Mouse (Mus musculus) common myeloid progenitor, adult 5-6 weeks (primary cell): Measurements from ENCODE around the gene Arl15. TPM values are rescaled to one million over a fixed set of nuclear protein-coding genes. Genes with fewer than 3 reads are reported as not detected.
A peak's percentile ranks its signal among the peaks of the same experiment; 100 is the strongest.

ENCODE experiments used
- ATAC-seq: replicated peaks from 2 replicates; pipeline ENCODE4 v1.8.0; 2016; ENCODE audit warnings: low read depth, mild to moderate bottlenecking, moderate TSS enrichment, inconsistent platforms; ENCODE audit not compliant: poor library complexity, severe bottlenecking
- total RNA-seq: library from RNA; stranded (forward); fragments of 200-1000, 187-1606 nt; gene quantifications from 2 replicates; pipeline ENCODE4 v1.2.3, GENCODE M21; 2017

Gene Arl15
- total RNA-seq, 1 experiment from 2014 or later: 18.9 TPM

- ATAC-seq: no peak
Measured at GRCm38 (mm10) chr13:114023541-114023940, 229.2 kb downstream of the Arl15 start.

GRCm38 (mm10) chr13:114026306-114026705, 232.0 kb downstream of the Arl15 start:
- no peak for ATAC-seq

- ATAC-seq: no peak
Measured at GRCm38 (mm10) chr13:114026751-114027150, 232.4 kb downstream of the Arl15 start.

GRCm38 (mm10) chr13:114048071-114048470, 253.8 kb downstream of the Arl15 start:
- no peak for ATAC-seq

- no peak for ATAC-seq
Measured at GRCm38 (mm10) chr13:114048688-114049087, 254.4 kb downstream of the Arl15 start.

GRCm38 (mm10) chr13:114051151-114051850, 257.0 kb downstream of the Arl15 start:
- ATAC-seq: no peak

- ATAC-seq: no peak
Measured at GRCm38 (mm10) chr13:114052426-114053205, 258.3 kb downstream of the Arl15 start.

- no peak for ATAC-seq
Measured at GRCm38 (mm10) chr13:114053261-114053660, 259.0 kb downstream of the Arl15 start.

- ATAC-seq: no peak
Measured at GRCm38 (mm10) chr13:114055686-114056085, 261.4 kb downstream of the Arl15 start.

GRCm38 (mm10) chr13:114060258-114060657, 266.0 kb downstream of the Arl15 start:
- no peak for ATAC-seq

- no peak for ATAC-seq
Measured at GRCm38 (mm10) chr13:114061234-114061633, 266.9 kb downstream of the Arl15 start.

GRCm38 (mm10) chr13:114064069-114064468, 269.8 kb downstream of the Arl15 start:
- no peak for ATAC-seq

GRCm38 (mm10) chr13:114065012-114065411, 270.7 kb downstream of the Arl15 start:
- no peak for ATAC-seq

GRCm38 (mm10) chr13:114068421-114068820, 274.1 kb downstream of the Arl15 start:
- no peak for ATAC-seq

GRCm38 (mm10) chr13:114071439-114071838, 277.1 kb downstream of the Arl15 start:
- no peak for ATAC-seq

- no peak for ATAC-seq
Measured at GRCm38 (mm10) chr13:114074471-114074870, 280.2 kb downstream of the Arl15 start.

GRCm38 (mm10) chr13:114075724-114076384, 281.5 kb downstream of the Arl15 start:
- ATAC-seq: peak; percentile 67

- ATAC-seq: no peak
Measured at GRCm38 (mm10) chr13:114077181-114077580, 282.9 kb downstream of the Arl15 start.

- peak; percentile 84 for ATAC-seq
Measured at GRCm38 (mm10) chr13:114077584-114078270, 283.4 kb downstream of the Arl15 start.

- no peak for ATAC-seq
Measured at GRCm38 (mm10) chr13:114078851-114079250, 284.5 kb downstream of the Arl15 start.
